Mouse (Mus musculus): Measurements from ENCODE around the gene Hdac10. TPM values are rescaled to one million over a fixed set of nuclear protein-coding genes. Genes with fewer than 3 reads are reported as not detected.

The Hdac10 gene
- polyA plus RNA-seq, 1 experiment, result 0.33 TPM

GRCm38 (mm10) chr15:89118007-89118406 is 10.5 kb downstream of the Hdac10 start:
- Histone ChIP-seq H3K4me3 (replicated peaks) (no peak overlapping the region), H3K9me3 (ENCODE audit: control insufficient read depth, low read length) (no peaks in the 10 kb centered on the region), H3K27me3 (ENCODE audit: control insufficient read depth) (no peaks in the 10 kb centered on the region), H3K36me3 (ENCODE audit: control insufficient read depth) (peaks cover 81% of the 10 kb centered on the region), H3K4me1 (ENCODE audit: control insufficient read depth) (peaks cover 33% of the 10 kb centered on the region)
- TF ChIP-seq GATA1 (IDR thresholded peaks at IDR 0.05; ENCODE audit: low read length), result no peak
- TF ChIP-seq TAL1 (IDR thresholded peaks at IDR 0.05; ENCODE audit: low read length), result no peak

GRCm38 (mm10) chr15:89110147-89110546 is 18.4 kb downstream of the Hdac10 start:
- H3K36me3 ChIP-seq (ENCODE audit: control insufficient read depth), result peaks cover 99% of the 10 kb centered on the region
- H3K4me1 ChIP-seq (ENCODE audit: control insufficient read depth), result no peaks in the 10 kb centered on the region
- H3K4me3 ChIP-seq (replicated peaks), result no peak overlapping the region
- H3K27me3 ChIP-seq (ENCODE audit: control insufficient read depth), result no peaks in the 10 kb centered on the region
- no peaks in the 10 kb centered on the region for H3K9me3 ChIP-seq (ENCODE audit: control insufficient read depth, low read length)
- TF ChIP-seq TAL1 (IDR thresholded peaks at IDR 0.05; ENCODE audit: low read length) (no peak), GATA1 (IDR thresholded peaks at IDR 0.05; ENCODE audit: low read length) (no peak)

- Histone ChIP-seq H3K9me3 (ENCODE audit: control insufficient read depth, low read length) (no peaks in the 10 kb centered on the region), H3K4me3 (replicated peaks) (no peak overlapping the region), H3K27me3 (ENCODE audit: control insufficient read depth) (no peaks in the 10 kb centered on the region), H3K4me1 (ENCODE audit: control insufficient read depth) (no peaks in the 10 kb centered on the region), H3K36me3 (ENCODE audit: control insufficient read depth) (peaks cover 100% of the 10 kb centered on the region)
- no peak for TF ChIP-seq TAL1 (IDR thresholded peaks at IDR 0.05; ENCODE audit: low read length)
- TF ChIP-seq GATA1 (IDR thresholded peaks at IDR 0.05; ENCODE audit: low read length), result no peak
Measured at GRCm38 (mm10) chr15:89106976-89107375, 21.5 kb downstream of the Hdac10 start.

GRCm38 (mm10) chr15:89106073-89106472 is 22.4 kb downstream of the Hdac10 start:
- TF ChIP-seq GATA1 (IDR thresholded peaks at IDR 0.05; ENCODE audit: low read length) (no peak), TAL1 (IDR thresholded peaks at IDR 0.05; ENCODE audit: low read length) (no peak)
- Histone ChIP-seq H3K9me3 (ENCODE audit: control insufficient read depth, low read length) (no peaks in the 10 kb centered on the region), H3K4me3 (replicated peaks) (no peak overlapping the region), H3K36me3 (ENCODE audit: control insufficient read depth) (peaks cover 100% of the 10 kb centered on the region), H3K27me3 (ENCODE audit: control insufficient read depth) (no peaks in the 10 kb centered on the region), H3K4me1 (ENCODE audit: control insufficient read depth) (no peaks in the 10 kb centered on the region)

- Histone ChIP-seq H3K4me1 (ENCODE audit: control insufficient read depth) (no peaks in the 10 kb centered on the region), H3K9me3 (ENCODE audit: control insufficient read depth, low read length) (no peaks in the 10 kb centered on the region), H3K4me3 (replicated peaks) (no peak overlapping the region), H3K36me3 (ENCODE audit: control insufficient read depth) (peaks cover 100% of the 10 kb centered on the region), H3K27me3 (ENCODE audit: control insufficient read depth) (no peaks in the 10 kb centered on the region)
- TF ChIP-seq TAL1 (IDR thresholded peaks at IDR 0.05; ENCODE audit: low read length), result no peak
- TF ChIP-seq GATA1 (IDR thresholded peaks at IDR 0.05; ENCODE audit: low read length), result no peak
Measured at GRCm38 (mm10) chr15:89104425-89104824, 24.1 kb downstream of the Hdac10 start.

- H3K4me3 ChIP-seq (replicated peaks), result no peak overlapping the region
Measured at GRCm38 (mm10) chr15:89103921-89104320, 24.6 kb downstream of the Hdac10 start.

GRCm38 (mm10) chr15:89102646-89103045 is 25.9 kb downstream of the Hdac10 start:
- no peaks in the 10 kb centered on the region for H3K4me1 ChIP-seq (ENCODE audit: control insufficient read depth)
- no peaks in the 10 kb centered on the region for H3K27me3 ChIP-seq (ENCODE audit: control insufficient read depth)
- no peak overlapping the region for H3K4me3 ChIP-seq (replicated peaks)
- peaks cover 100% of the 10 kb centered on the region for H3K36me3 ChIP-seq (ENCODE audit: control insufficient read depth)
- TF ChIP-seq GATA1 (IDR thresholded peaks at IDR 0.05; ENCODE audit: low read length) (no peak), TAL1 (IDR thresholded peaks at IDR 0.05; ENCODE audit: low read length) (no peak)
- H3K9me3 ChIP-seq (ENCODE audit: control insufficient read depth, low read length), result no peaks in the 10 kb centered on the region

More at GRCm38 (mm10) chr15:89103921-89104320, 24.6 kb downstream of the Hdac10 start:
- TF ChIP-seq TAL1 (IDR thresholded peaks at IDR 0.05; ENCODE audit: low read length), result no peak
- TF ChIP-seq GATA1 (IDR thresholded peaks at IDR 0.05; ENCODE audit: low read length), result no peak
- Histone ChIP-seq H3K4me1 (ENCODE audit: control insufficient read depth) (no peaks in the 10 kb centered on the region), H3K27me3 (ENCODE audit: control insufficient read depth) (no peaks in the 10 kb centered on the region), H3K36me3 (ENCODE audit: control insufficient read depth) (peaks cover 100% of the 10 kb centered on the region), H3K9me3 (ENCODE audit: control insufficient read depth, low read length) (no peaks in the 10 kb centered on the region)

GRCm38 (mm10) chr15:89100823-89101222 is 27.7 kb downstream of the Hdac10 start:
- no peak overlapping the region for H3K4me3 ChIP-seq (replicated peaks)
- H3K4me1 ChIP-seq (ENCODE audit: control insufficient read depth), result no peaks in the 10 kb centered on the region
- H3K27me3 ChIP-seq (ENCODE audit: control insufficient read depth), result no peaks in the 10 kb centered on the region
- H3K9me3 ChIP-seq (ENCODE audit: control insufficient read depth, low read length), result no peaks in the 10 kb centered on the region
- TF ChIP-seq TAL1 (IDR thresholded peaks at IDR 0.05; ENCODE audit: low read length) (no peak), GATA1 (IDR thresholded peaks at IDR 0.05; ENCODE audit: low read length) (no peak)
- peaks cover 100% of the 10 kb centered on the region for H3K36me3 ChIP-seq (ENCODE audit: control insufficient read depth)

- no peaks in the 10 kb centered on the region for H3K27me3 ChIP-seq (ENCODE audit: control insufficient read depth)
- peaks cover 100% of the 10 kb centered on the region for H3K36me3 ChIP-seq (ENCODE audit: control insufficient read depth)
- TF ChIP-seq TAL1 (IDR thresholded peaks at IDR 0.05; ENCODE audit: low read length) (no peak), GATA1 (IDR thresholded peaks at IDR 0.05; ENCODE audit: low read length) (no peak)
- no peak overlapping the region for H3K4me3 ChIP-seq (replicated peaks)
- H3K4me1 ChIP-seq (ENCODE audit: control insufficient read depth), result no peaks in the 10 kb centered on the region
- no peaks in the 10 kb centered on the region for H3K9me3 ChIP-seq (ENCODE audit: control insufficient read depth, low read length)
Measured at GRCm38 (mm10) chr15:89098616-89099015, 29.9 kb downstream of the Hdac10 start.

- H3K4me1 ChIP-seq (ENCODE audit: control insufficient read depth), result no peaks in the 10 kb centered on the region
- H3K36me3 ChIP-seq (ENCODE audit: control insufficient read depth), result peaks cover 99% of the 10 kb centered on the region
- H3K4me3 ChIP-seq (replicated peaks), result no peak overlapping the region
- TF ChIP-seq TAL1 (IDR thresholded peaks at IDR 0.05; ENCODE audit: low read length) (no peak), GATA1 (IDR thresholded peaks at IDR 0.05; ENCODE audit: low read length) (no peak)
- H3K9me3 ChIP-seq (ENCODE audit: control insufficient read depth, low read length), result no peaks in the 10 kb centered on the region
- H3K27me3 ChIP-seq (ENCODE audit: control insufficient read depth), result no peaks in the 10 kb centered on the region
Measured at GRCm38 (mm10) chr15:89097450-89097849, 31.1 kb downstream of the Hdac10 start.

All from erythroblast, embryonic 14.5 days (primary cell).